Mouse (Mus musculus) MEL (cell line): ENCODE results near the gene Dgkg.

ENCODE experiments used
- CHD2 ChIP-seq: IDR thresholded peaks from 2 replicates; pipeline ENCODE4 v1.6.1; 2011; ENCODE audit warnings: low read length, improper control_type of control experiment
- CTCF ChIP-seq, 3 experiments: IDR thresholded peaks in 2 of 3; conservative IDR thresholded peaks in 1 of 3; 2 replicates each; pipeline ENCODE4 v1.5.1; 2011 to 2012; ENCODE audit warnings: low read length in 3 of 3, low read depth in 2 of 3, mild to moderate bottlenecking in 2 of 3, improper control_type of control experiment in 1 of 3, inconsistent platforms in 1 of 3, mixed read lengths in 1 of 3, moderate library complexity in 1 of 3; ENCODE audit not compliant: control insufficient read depth in 1 of 3, insufficient read depth in 1 of 3, poor library complexity in 1 of 3, severe bottlenecking in 1 of 3
- GABPA ChIP-seq: IDR thresholded peaks from 2 replicates; pipeline ENCODE4 v1.6.1; 2012; ENCODE audit warnings: low read depth, mild to moderate bottlenecking, inconsistent platforms, low read length, improper control_type of control experiment, moderate library complexity
- HCFC1 ChIP-seq: IDR thresholded peaks from 2 replicates; pipeline ENCODE4 v1.6.1; 2012; ENCODE audit warnings: low read depth, mild to moderate bottlenecking, inconsistent platforms, low read length, improper control_type of control experiment, moderate library complexity
- POLR2A ChIP-seq, 2 experiments: IDR thresholded peaks; 2 replicates each; pipeline ENCODE4 v1.6.1; 2011 to 2012; ENCODE audit warnings: low read length in 2 of 2, mild to moderate bottlenecking in 2 of 2, control low read depth in 1 of 2, improper control_type of control experiment in 1 of 2, low read depth in 1 of 2, moderate library complexity in 1 of 2; ENCODE audit not compliant: control insufficient read depth in 1 of 2, insufficient read depth in 1 of 2, poor library complexity in 1 of 2
- POLR2AphosphoS2 ChIP-seq: IDR thresholded peaks from 2 replicates; pipeline ENCODE4 v1.6.1; 2011; ENCODE audit warnings: low read length, improper control_type of control experiment
- POLR2AphosphoS5 ChIP-seq: IDR thresholded peaks from 2 replicates; pipeline ENCODE4 v1.6.1; 2012; ENCODE audit warnings: low read depth, borderline replicate concordance, mild to moderate bottlenecking, inconsistent platforms, low read length, moderate library complexity, mixed read lengths
- USF2 ChIP-seq, 2 experiments: IDR thresholded peaks; 2 replicates each; pipeline ENCODE4 v1.6.1; 2011 to 2012; ENCODE audit warnings: improper control_type of control experiment in 2 of 2, low read length in 2 of 2, borderline replicate concordance in 1 of 2, inconsistent platforms in 1 of 2, low read depth in 1 of 2, mild to moderate bottlenecking in 1 of 2; ENCODE audit not compliant: insufficient read depth in 1 of 2

- no peak for TF ChIP-seq CTCF (IDR thresholded peaks at IDR 0.05 in 2 of 3, conservative IDR thresholded peaks at IDR 0.05 in 1 of 3; ENCODE audit: control insufficient read depth in 1 of 3, insufficient read depth in 1 of 3, low read depth in 2 of 3, low read length in 3 of 3, poor library complexity in 1 of 3, severe bottlenecking in 1 of 3)
- TF ChIP-seq USF2 (IDR thresholded peaks at IDR 0.05; ENCODE audit: borderline replicate concordance in 1 of 2, insufficient read depth in 1 of 2, low read depth in 1 of 2, low read length in 2 of 2) = no peak
- no peak for TF ChIP-seq POLR2A (IDR thresholded peaks at IDR 0.05; ENCODE audit: control insufficient read depth in 1 of 2, insufficient read depth in 1 of 2, low read depth in 1 of 2, low read length in 2 of 2, poor library complexity in 1 of 2)
- no peak for TF ChIP-seq CHD2
- TF ChIP-seq POLR2AphosphoS5 = no peak
- TF ChIP-seq HCFC1 = no peak
- TF ChIP-seq POLR2AphosphoS2 = no peak
- TF ChIP-seq GABPA = no peak
These were observed 187.6 kb downstream of the Dgkg start for GRCm38 (mm10) chr16:22469385-22469784.
